In the genomic region with DNA sequence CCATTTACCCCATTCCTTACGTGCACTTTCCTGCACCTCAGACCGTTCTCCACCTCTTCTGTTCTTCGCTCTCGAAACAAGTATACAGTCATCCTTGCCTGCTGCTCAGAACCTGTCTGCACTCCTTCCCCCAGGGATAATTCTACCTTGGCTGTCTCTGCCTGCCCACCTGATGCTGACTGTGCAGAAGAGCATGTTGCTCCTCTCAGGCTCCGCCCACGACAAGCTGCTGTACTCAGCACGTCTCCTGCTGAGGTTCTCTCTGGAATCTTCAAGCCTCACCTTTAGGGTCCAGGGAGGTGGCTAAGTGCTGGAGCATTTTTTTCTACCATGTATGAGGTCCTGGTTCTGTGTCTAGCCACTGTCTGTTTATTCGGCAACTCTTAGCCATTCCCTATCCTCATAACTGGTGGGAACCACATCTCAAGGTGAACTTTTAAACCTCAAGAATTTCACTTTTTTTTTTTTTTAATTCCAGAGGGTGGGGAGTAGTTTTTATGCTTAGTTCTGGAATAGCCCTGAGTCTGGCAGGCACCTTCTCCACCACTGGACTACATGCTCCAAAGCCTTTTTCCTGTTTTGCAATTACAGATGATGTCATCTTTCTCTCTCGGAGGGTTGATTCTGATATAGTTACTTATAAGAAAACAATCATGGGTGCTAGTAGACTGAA, we compare ENCODE assay signal across 8 mouse cellular contexts.
DNase-seq lines count a peak whose midpoint lies in the region; ATAC-seq and TF ChIP-seq lines count a peak whose summit lies in the region.

No protein-coding gene starts in this region.

- peak overlapping the region; percentile 32 to 58 (median 46) for H3K4me3 ChIP-seq in CH12.LX (replicated peaks in 1 of 3; ENCODE audit: low read depth in 2 of 3, low read length in 2 of 3, poor library complexity in 1 of 3)
- H3K4me3 ChIP-seq in heart, embryonic 13.5 days = peak overlapping the region; percentile 25
- H3K4me3 ChIP-seq in stomach, embryonic 14.5 days (ENCODE audit: low read depth, low read length) = no peak overlapping the region
- no peak overlapping the region for H3K4me3 ChIP-seq in midbrain, embryonic 11.5 days (ENCODE audit: low read depth, low read length)

- ATAC-seq in frontal cortex, adult (ENCODE audit: low TSS enrichment) = peak; percentile 76
- ATAC-seq in heart, embryonic 13.5 days (ENCODE audit: extremely low read depth, insufficient number of reproducible peaks, low FRiP score, low TSS enrichment) = no peak
- ATAC-seq in stomach, embryonic 14.5 days (ENCODE audit: insufficient number of reproducible peaks, insufficient read depth, low FRiP score, low read depth) = 0 out of 2 replicates have a peak, but pooled peaks have one; percentile 5
- no peak for ATAC-seq in midbrain, embryonic 11.5 days (ENCODE audit: low FRiP score)

- TF ChIP-seq CTCF in CH12.LX (conservative IDR thresholded peaks at IDR 0.05 in 1 of 2, IDR thresholded peaks at IDR 0.05 in 1 of 2; ENCODE audit: low read depth in 2 of 2, low read length in 2 of 2) = no peak

- no peak for DNase-seq in frontal cortex, postnatal 10 days (ENCODE audit: low spot score in 2 of 2)
- peak; percentile 54 for DNase-seq in CH12.LX (ENCODE audit: extremely low read depth)
- DNase-seq in large intestine, adult 2 months (ENCODE audit: low read depth, low spot score) = peak; percentile 33
- DNase-seq in urinary bladder, postnatal 14 days (ENCODE audit: low spot score) = no peak
- DNase-seq in midbrain, embryonic 11.5 days (ENCODE audit: low spot score, missing footprints) = no peak

- peak overlapping the region; percentile 11; the same call in 1 of the 2 replicates for H3K9ac ChIP-seq in CH12.LX (ENCODE audit: insufficient read depth, low read depth)
- peak overlapping the region; percentile 34 for H3K9ac ChIP-seq in heart, embryonic 13.5 days
- no peak overlapping the region for H3K9ac ChIP-seq in stomach, embryonic 14.5 days (replicated peaks; ENCODE audit: low read depth, low read length)
- no peak overlapping the region for H3K9ac ChIP-seq in midbrain, embryonic 11.5 days (ENCODE audit: low read length)

- H3K4me1 ChIP-seq in CH12.LX (ENCODE audit: control insufficient read depth in 1 of 2, insufficient read depth in 2 of 2) = peaks cover 18 to 59% of the 10 kb centered on the region in 2 experiments
- peaks cover 44% of the 10 kb centered on the region for H3K4me1 ChIP-seq in heart, embryonic 13.5 days
- H3K4me1 ChIP-seq in stomach, embryonic 14.5 days (ENCODE audit: control insufficient read depth, insufficient read depth, low read length) = peaks cover 5% of the 10 kb centered on the region; the same call in 1 of the 2 replicates
- 0 out of 2 replicates have a peak, but pooled peaks cover 2% of the 10 kb centered on the region for H3K4me1 ChIP-seq in midbrain, embryonic 11.5 days (ENCODE audit: control insufficient read depth, insufficient read depth, low read length)

- no peaks in the 10 kb centered on the region for H3K9me3 ChIP-seq in CH12.LX (replicated peaks; ENCODE audit: low read length)
- no peaks in the 10 kb centered on the region for H3K9me3 ChIP-seq in heart, embryonic 13.5 days
- H3K9me3 ChIP-seq in stomach, embryonic 14.5 days (ENCODE audit: control insufficient read depth, low read depth, low read length) = no peaks in the 10 kb centered on the region
- H3K9me3 ChIP-seq in midbrain, embryonic 11.5 days (ENCODE audit: control insufficient read depth, low read length) = no peaks in the 10 kb centered on the region

- peak overlapping the region; percentile 45 for H3K4me2 ChIP-seq in CH12.LX (ENCODE audit: insufficient read depth, low read depth, poor library complexity, severe bottlenecking)
- H3K4me2 ChIP-seq in heart, embryonic 13.5 days = peak overlapping the region; percentile 52
- H3K4me2 ChIP-seq in stomach, embryonic 14.5 days (replicated peaks; ENCODE audit: low read depth, low read length) = 0 out of 2 replicates have a peak overlapping the region, but pooled peaks have one; percentile 5
- H3K4me2 ChIP-seq in midbrain, embryonic 11.5 days = no peak overlapping the region

- WGBS in heart, embryonic 13.5 days = 53% methylated on average over 9 of the region's 9 CpGs
- WGBS in large intestine, adult 2 months = 26% methylated on average over 9 of the region's 9 CpGs
- WGBS in stomach, embryonic 14.5 days = 69% methylated on average over 9 of the region's 9 CpGs
- 85% methylated on average over 9 of the region's 9 CpGs for WGBS in midbrain, embryonic 11.5 days

- H3K27ac ChIP-seq in CH12.LX (ENCODE audit: insufficient read depth, low read depth) = no peak overlapping the region
- peak overlapping the region; percentile 78 for H3K27ac ChIP-seq in heart, embryonic 13.5 days (replicated peaks)
- peak overlapping the region; percentile 39; the same call in 1 of the 2 replicates for H3K27ac ChIP-seq in stomach, embryonic 14.5 days (ENCODE audit: low read length)
- no peak overlapping the region for H3K27ac ChIP-seq in midbrain, embryonic 11.5 days (ENCODE audit: low read depth, low read length)

- dilution Hi-C loops in CH12.LX (cut with MboI; ENCODE audit: extremely low pct_ligation_motif_present, extremely low pct_unique_long_range_greater_than_20kb, low sequenced_read_pairs) = no loop called here

- TF ChIP-seq RAD21 in CH12.LX (IDR thresholded peaks at IDR 0.05; ENCODE audit: low read depth, low read length) = no peak

- peaks cover 0 to 24% of the 10 kb centered on the region in 2 experiments for H3K36me3 ChIP-seq in CH12.LX (replicated peaks in 1 of 2; ENCODE audit: control insufficient read depth in 1 of 2, insufficient read depth in 1 of 2, low read length in 1 of 2)
- peaks cover 21% of the 10 kb centered on the region for H3K36me3 ChIP-seq in heart, embryonic 13.5 days
- H3K36me3 ChIP-seq in stomach, embryonic 14.5 days (ENCODE audit: control insufficient read depth, insufficient read depth, low read length) = peaks cover 3% of the 10 kb centered on the region; the same call in 1 of the 2 replicates
- no peaks in the 10 kb centered on the region for H3K36me3 ChIP-seq in midbrain, embryonic 11.5 days (ENCODE audit: control insufficient read depth, insufficient read depth, low read length)

- TF ChIP-seq POLR2A in CH12.LX (IDR thresholded peaks at IDR 0.05; ENCODE audit: low read depth, low read length) = no peak

- no peaks in the 10 kb centered on the region for H3K79me2 ChIP-seq in CH12.LX (replicated peaks; ENCODE audit: control insufficient read depth, extremely low read depth, insufficient read depth, poor library complexity, severe bottlenecking)

- H3K27me3 ChIP-seq in CH12.LX (replicated peaks) = no peaks in the 10 kb centered on the region
- H3K27me3 ChIP-seq in heart, embryonic 13.5 days (replicated peaks) = no peaks in the 10 kb centered on the region
- H3K27me3 ChIP-seq in stomach, embryonic 14.5 days (ENCODE audit: control insufficient read depth, insufficient read depth, low read length) = no peaks in the 10 kb centered on the region
- H3K27me3 ChIP-seq in midbrain, embryonic 11.5 days (ENCODE audit: control insufficient read depth, insufficient read depth, low read length) = no peaks in the 10 kb centered on the region

- no peak; the same call in 1 of the 2 replicates for TF ChIP-seq EP300 in CH12.LX (IDR thresholded peaks at IDR 0.05; ENCODE audit: low read length)

- in situ Hi-C loops in CH12.LX (cut with MboI; ENCODE audit: low pct_ligation_motif_present, low pct_unique_long_range_greater_than_20kb, low sequenced_read_pairs) = loop anchor here (25.0 kb wide), 1 partner anchor 922 kb away; a partner anchor contains a TSS

TF ChIP-seq in CH12.LX, 34 proteins besides CTCF, POLR2A, EP300 and RAD21:
- TF ChIP-seq MAX (IDR thresholded peaks at IDR 0.05; ENCODE audit: low read length) = no peak
- no peak for TF ChIP-seq E2F4 (IDR thresholded peaks at IDR 0.05; ENCODE audit: insufficient replicate concordance, low read depth, low read length)
- no peak for TF ChIP-seq ZKSCAN1 (IDR thresholded peaks at IDR 0.05; ENCODE audit: borderline replicate concordance, low read depth, low read length)
- TF ChIP-seq UBTF (IDR thresholded peaks at IDR 0.05; ENCODE audit: low read depth, low read length) = no peak
- no peak for TF ChIP-seq BHLHE40 (IDR thresholded peaks at IDR 0.05; ENCODE audit: low read depth, low read length)
- TF ChIP-seq ZMIZ1 (IDR thresholded peaks at IDR 0.05; ENCODE audit: low read depth, low read length) = no peak
- TF ChIP-seq USF1 (IDR thresholded peaks at IDR 0.05; ENCODE audit: low read depth, low read length) = no peak
- TF ChIP-seq MAFK (IDR thresholded peaks at IDR 0.05; ENCODE audit: insufficient replicate concordance, low read length) = 0 out of 2 replicates have a peak, but pooled peaks have one; percentile 48
- TF ChIP-seq ZNF384 (IDR thresholded peaks at IDR 0.05; ENCODE audit: low read depth, low read length) = peak; percentile 30; the same call in 1 of the 2 replicates

Comparison
In these comparisons a context has a peak if more than half of its experiments do, and no peak if none do; other contexts are left out.
1. ATAC-seq: peak in frontal cortex, adult (single experiment) and stomach, embryonic 14.5 days (single experiment); none in heart, embryonic 13.5 days (single experiment) and midbrain, embryonic 11.5 days (single experiment).
2. DNase-seq: peak in CH12.LX (single experiment) and large intestine, adult 2 months (single experiment); none in frontal cortex, postnatal 10 days (0 of 2), urinary bladder, postnatal 14 days (single experiment) and midbrain, embryonic 11.5 days (single experiment).
3. H3K27ac ChIP-seq: peak in heart, embryonic 13.5 days (single experiment) and stomach, embryonic 14.5 days (single experiment); none in CH12.LX (single experiment) and midbrain, embryonic 11.5 days (single experiment).
4. H3K4me3 ChIP-seq: peak in CH12.LX (3 of 3) and heart, embryonic 13.5 days (single experiment); none in stomach, embryonic 14.5 days (single experiment) and midbrain, embryonic 11.5 days (single experiment).
5. H3K9ac ChIP-seq: peak in CH12.LX (single experiment) and heart, embryonic 13.5 days (single experiment); none in stomach, embryonic 14.5 days (single experiment) and midbrain, embryonic 11.5 days (single experiment).